Mouse (Mus musculus) small intestine, adult 2 months (tissue): ENCODE results near the gene Pih1d1. TPM values are rescaled to one million over a fixed set of nuclear protein-coding genes. Genes with fewer than 3 reads are reported as not detected.
"Not testable (repeated sequence)": the region's sequence is repeated elsewhere in the genome, so short reads cannot be mapped to it uniquely, and the experiment has no call there.

Source experiments
- H3K27ac ChIP-seq: fragments of 200-500 bp; 2 replicates; pipeline ENCODE4 v1.5.1; 2012; ENCODE audit warnings: low read depth, low read length, control low read depth, inconsistent platforms; ENCODE audit not compliant: insufficient read depth
- H3K27me3 ChIP-seq: fragments of 200-500 bp; 2 replicates; pipeline ENCODE4 v1.6.1; 2012; ENCODE audit warnings: mild to moderate bottlenecking, moderate library complexity, low read length, inconsistent platforms; ENCODE audit not compliant: control insufficient read depth, insufficient read depth
- H3K36me3 ChIP-seq: fragments of 200-500 bp; 2 replicates; pipeline ENCODE4 v1.6.1; 2012; ENCODE audit warnings: mild to moderate bottlenecking, low read length, control low read depth, inconsistent platforms; ENCODE audit not compliant: control insufficient read depth, insufficient read depth
- H3K4me1 ChIP-seq: fragments of 200-500 bp; 2 replicates; pipeline ENCODE4 v1.6.1; 2012; ENCODE audit warnings: low read length, inconsistent platforms, mixed read lengths; ENCODE audit not compliant: control insufficient read depth, insufficient read depth, insufficient read length
- H3K4me3 ChIP-seq: fragments of 200-500 bp; 2 replicates; pipeline ENCODE4 v1.5.1; 2012; ENCODE audit warnings: low read depth, mild to moderate bottlenecking, control low read depth, inconsistent platforms, low read length, moderate library complexity
- CTCF ChIP-seq: fragments of 200-500 bp; IDR thresholded peaks from 2 replicates; pipeline ENCODE4 v1.5.1; 2012; ENCODE audit warnings: low read depth, mild to moderate bottlenecking, control low read depth, inconsistent platforms, low read length, moderate library complexity, mixed read lengths; ENCODE audit not compliant: insufficient replicate concordance, insufficient read length; ENCODE audit errors: extremely low read depth
- POLR2A ChIP-seq: fragments of 200-500 bp; IDR thresholded peaks from 2 replicates; pipeline ENCODE4 v1.6.1; 2012; ENCODE audit warnings: low read depth, mild to moderate bottlenecking, control low read depth, inconsistent platforms, low read length, moderate library complexity
- WGBS: fragments of 180-500 bp; shearing (Covaris S2); methylation state at CpG from one replicate; pipeline ENCODE4 v1.1.7; 2018; 5-methylcytosine and 5-hydroxymethylcytosine counted together
- polyA plus RNA-seq: library from polyadenylated mRNA; depleted of rRNA; stranded (reverse); fragments of >200 nt; gene quantifications from 2 replicates; pipeline ENCODE4 v1.2.3, GENCODE M21; 2012

The Pih1d1 gene
- polyA plus RNA-seq, 1 experiment, result 48.5 TPM

GRCm38 (mm10) chr7:45122561-45123185 is 31.4 kb upstream of the Pih1d1 start:
- H3K27ac ChIP-seq, result no peak overlapping the region
- no peak for TF ChIP-seq POLR2A
- TF ChIP-seq CTCF, result no peak
- H3K36me3 ChIP-seq, result peaks cover 49% of the 10 kb centered on the region
- peak overlapping the region; percentile 69 for H3K4me3 ChIP-seq
- no peaks in the 10 kb centered on the region for H3K27me3 ChIP-seq
- 61% methylated on average over 15 of the region's 15 CpGs for WGBS
- H3K4me1 ChIP-seq, result peaks cover 22% of the 10 kb centered on the region; the same call in 1 of the 2 replicates

- H3K4me1 ChIP-seq, result peaks cover 22% of the 10 kb centered on the region; the same call in 1 of the 2 replicates
- WGBS, result 6% methylated on average over 12 of the region's 12 CpGs
- H3K27me3 ChIP-seq, result no peaks in the 10 kb centered on the region
- peaks cover 49% of the 10 kb centered on the region for H3K36me3 ChIP-seq
- H3K4me3 ChIP-seq, result peak overlapping the region; percentile 69
- TF ChIP-seq CTCF (no peak), POLR2A (no peak)
- H3K27ac ChIP-seq, result peak overlapping the region; percentile 75; the same call in 1 of the 2 replicates
These were observed 30.9 kb upstream of the Pih1d1 start for GRCm38 (mm10) chr7:45123186-45123570.

- TF ChIP-seq CTCF, result no peak
- peak; percentile 51; the same call in 1 of the 2 replicates for TF ChIP-seq POLR2A
- under 1% methylated on average over 59 of the region's 59 CpGs for WGBS
- H3K4me1 ChIP-seq, result peaks cover 20% of the 10 kb centered on the region; the same call in 1 of the 2 replicates
These were observed 29.6 kb upstream of the Pih1d1 start, which contains the start of gene Rps11 for GRCm38 (mm10) chr7:45124224-45125143. Gene Rps11 (minus strand): TSS chr7:45124439.

GRCm38 (mm10) chr7:45125144-45125600 is 28.9 kb upstream of the Pih1d1 start:
- H3K4me3 ChIP-seq, result no peak overlapping the region
- peaks cover 18% of the 10 kb centered on the region; the same call in 1 of the 2 replicates for H3K4me1 ChIP-seq
- no peak for TF ChIP-seq CTCF
- TF ChIP-seq POLR2A, result no peak
- 34% methylated on average over 7 of the region's 7 CpGs for WGBS
- H3K27me3 ChIP-seq, result no peaks in the 10 kb centered on the region
- H3K36me3 ChIP-seq, result peaks cover 49% of the 10 kb centered on the region
- no peak overlapping the region for H3K27ac ChIP-seq

More at GRCm38 (mm10) chr7:45124224-45125143, 29.6 kb upstream of the Pih1d1 start, which contains the start of gene Rps11:
- Histone ChIP-seq H3K27ac (peak within 1 kb of the TSS; percentile 75), H3K36me3 (peaks cover 49% of the 10 kb centered on the region), H3K4me3 (peak within 1 kb of the TSS; percentile 69), H3K27me3 (no peaks in the 10 kb centered on the region)

- peaks cover 47% of the 10 kb centered on the region for H3K36me3 ChIP-seq
- H3K4me1 ChIP-seq, result peaks cover 18% of the 10 kb centered on the region; the same call in 1 of the 2 replicates
- 52% methylated on average over 5 of the region's 5 CpGs for WGBS
- not testable (repeated sequence) for H3K4me3 ChIP-seq, H3K27me3 ChIP-seq, H3K27ac ChIP-seq
These were observed 28.5 kb upstream of the Pih1d1 start for GRCm38 (mm10) chr7:45125649-45126048.

- Histone ChIP-seq H3K4me3 (peak overlapping the region; percentile 80), H3K27me3 (no peaks in the 10 kb centered on the region), H3K4me1 (peaks cover 18% of the 10 kb centered on the region; the same call in 1 of the 2 replicates), H3K27ac (peak overlapping the region; percentile 9; the same call in 1 of the 2 replicates), H3K36me3 (peaks cover 40% of the 10 kb centered on the region)
- WGBS, result 58% methylated on average over 17 of the region's 17 CpGs
- no peak for TF ChIP-seq CTCF
- no peak for TF ChIP-seq POLR2A
These were observed 27.8 kb upstream of the Pih1d1 start for GRCm38 (mm10) chr7:45126147-45126843.
